In the genomic region with DNA sequence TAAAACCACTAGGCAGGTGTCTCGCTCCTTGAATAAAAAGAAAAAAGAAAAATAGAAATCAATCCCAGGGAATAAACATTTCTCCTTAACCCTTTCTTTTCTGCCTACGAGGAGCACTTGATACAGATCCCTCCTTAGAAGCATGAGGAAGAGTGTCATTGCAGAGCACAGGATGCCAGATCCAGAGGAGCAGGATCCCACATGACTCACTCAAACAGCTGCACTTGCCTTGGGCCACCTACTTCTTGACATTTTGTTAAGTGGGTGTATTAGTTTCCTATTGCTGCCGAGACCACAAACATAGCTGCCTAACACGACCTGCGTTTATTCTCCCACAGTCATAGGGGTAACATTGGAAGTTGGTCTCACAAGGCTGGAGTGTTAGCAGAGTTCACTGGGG, we compare ENCODE assay signal across 24 mouse cellular contexts.
DNase-seq lines count a peak whose midpoint lies in the region; TF ChIP-seq lines count a peak whose summit lies in the region.
"Had no signal": no experiment of that assay in that cellular context is flagged by ENCODE, and none has a peak within 500 bp of the region (broad histone marks: within the 10 kb centered on the region; RNA-seq: fewer than 3 reads in every experiment).

No protein-coding gene starts in this region.

- peak overlapping the region; percentile 55 for H3K27ac ChIP-seq in olfactory bulb, adult 2 months (ENCODE audit: insufficient read depth, low read depth, low read length)
- H3K27ac ChIP-seq: embryonic facial prominence, embryonic 13.5 days; embryonic facial prominence, embryonic 15.5 days; forebrain, embryonic 10.5 days; forebrain, embryonic 12.5 days; forebrain, embryonic 15.5 days had no signal

- peaks cover 9% of the 10 kb centered on the region for H3K4me1 ChIP-seq in olfactory bulb, adult 2 months (ENCODE audit: control insufficient read depth, insufficient read depth, low read length)
- H3K4me1 ChIP-seq: forebrain, embryonic 15.5 days had no signal

- 56% methylated on average over 5 of the region's 5 CpGs for WGBS in olfactory bulb, adult 2 months

- H3K4me3 ChIP-seq in olfactory bulb, adult 2 months (ENCODE audit: insufficient read depth, low read depth, low read length): no peak overlapping the region
- H3K4me3 ChIP-seq: embryonic facial prominence, embryonic 13.5 days; embryonic facial prominence, embryonic 15.5 days; erythroblast, embryonic 14.5 days; forebrain, embryonic 10.5 days; forebrain, embryonic 12.5 days; forebrain, embryonic 15.5 days had no signal

- peak; percentile 9 to 27 for DNase-seq in frontal cortex, adult 2 months (ENCODE audit: extremely low spot score in 1 of 2, low spot score in 1 of 2)
- DNase-seq in frontal cortex, postnatal 25 days (ENCODE audit: low spot score in 2 of 2): no peak
- peak; percentile 18 for DNase-seq in right cerebral cortex, adult 18-20 months
- no peak for DNase-seq in right cerebral cortex, postnatal 36 days (ENCODE audit: low spot score in 2 of 2)
- peak; percentile 77 for DNase-seq in brain, adult 2 months (ENCODE audit: low read depth, low spot score)
- no peak for DNase-seq in cerebellum, postnatal 4 days (ENCODE audit: low spot score in 2 of 2)
- DNase-seq in embryo, embryonic 10.5 days (ENCODE audit: low spot score): no peak
- DNase-seq: adrenal gland, adult 8-10 months; adrenal gland, postnatal 14 days; adrenal gland, postnatal 36 days; cerebellum, adult 11 months; cerebellum, adult 18-20 months; cerebellum, adult 8-10 months; cerebellum, adult 9-11 months; cerebellum, postnatal 36 days; embryo, embryonic 11 days; forebrain, postnatal 0 days had no signal

- no peak for TF ChIP-seq CTCF in olfactory bulb, adult 2 months (IDR thresholded peaks at IDR 0.05; ENCODE audit: insufficient read depth, low read depth, low read length)

- TF ChIP-seq POLR2A in olfactory bulb, adult 2 months (IDR thresholded peaks at IDR 0.05; ENCODE audit: insufficient read depth, low read depth, low read length): no peak

Comparison
In these comparisons a context has a peak if more than half of its experiments do, and no peak if none do; other contexts are left out.
1. DNase-seq: peak in frontal cortex, adult 2 months (2 of 2), right cerebral cortex, adult 18-20 months (single experiment) and brain, adult 2 months (single experiment); none in frontal cortex, postnatal 25 days (0 of 2), right cerebral cortex, postnatal 36 days (0 of 2), cerebellum, postnatal 4 days (0 of 2) and embryo, embryonic 10.5 days (single experiment).